Mouse (Mus musculus): ENCODE measurements around the gene Fbrsl1.

- TF ChIP-seq POLR2A (IDR thresholded peaks at IDR 0.05; ENCODE audit: borderline replicate concordance, control insufficient read depth, low read depth, low read length) (no peak), CTCF (IDR thresholded peaks at IDR 0.05; ENCODE audit: control insufficient read depth, insufficient read depth, low read length) (no peak)
Observed at GRCm38 (mm10) chr5:110425187-110425586, 23.1 kb downstream of the Fbrsl1 start.

All from bone marrow, adult 2 months (tissue).